Mouse (Mus musculus) heart, embryonic 11.5 days (tissue): Measurements from ENCODE around the gene Gng12. TPM values are rescaled to one million over a fixed set of nuclear protein-coding genes. Genes with fewer than 3 reads are reported as not detected.
"Not testable (repeated sequence)": the region's sequence is repeated elsewhere in the genome, so short reads cannot be mapped to it uniquely, and the experiment has no call there.

ENCODE experiments used
- ATAC-seq: fragments of 200-750 bp; cut with Nextera tagmentation; replicated peaks from 2 replicates; pipeline ENCODE4 v1.8.0; 2017; ENCODE audit warnings: moderate library complexity; ENCODE audit not compliant: insufficient number of reproducible peaks, low FRiP score, low TSS enrichment
- H3K27ac ChIP-seq: fragments of 300-500 bp; sonication (generic); 2 replicates; pipeline ENCODE4 v1.5.1; 2014; ENCODE audit warnings: mild to moderate bottlenecking, low read depth, low read length
- H3K27me3 ChIP-seq: fragments of 300-500 bp; sonication (generic); 2 replicates; pipeline ENCODE4 v1.6.1; 2014; ENCODE audit warnings: mild to moderate bottlenecking, low read length, mixed read lengths; ENCODE audit not compliant: control insufficient read depth, insufficient read depth
- H3K36me3 ChIP-seq: fragments of 300-500 bp; sonication (generic); 2 replicates; pipeline ENCODE4 v1.6.1; 2014; ENCODE audit warnings: mild to moderate bottlenecking, low read length, moderate library complexity, mixed read lengths; ENCODE audit not compliant: control insufficient read depth, insufficient read depth
- H3K4me1 ChIP-seq: fragments of 300-500 bp; sonication (generic); 2 replicates; pipeline ENCODE4 v1.6.1; 2014; ENCODE audit warnings: low read length; ENCODE audit not compliant: control insufficient read depth, insufficient read depth
- H3K4me2 ChIP-seq: fragments of 300-500 bp; sonication (generic); 2 replicates; pipeline ENCODE4 v1.6.1; 2014; ENCODE audit warnings: mild to moderate bottlenecking, moderate library complexity
- H3K4me3 ChIP-seq: fragments of 300-500 bp; sonication (generic); 2 replicates; pipeline ENCODE4 v1.5.1; 2014; ENCODE audit warnings: low read depth, low read length
- H3K9ac ChIP-seq: fragments of 300-500 bp; sonication (generic); 2 replicates; pipeline ENCODE4 v1.6.1; 2014; ENCODE audit warnings: mild to moderate bottlenecking, low read depth, low read length, moderate library complexity
- H3K9me3 ChIP-seq: fragments of 300-500 bp; sonication (generic); replicated peaks from 2 replicates; pipeline ENCODE4 v1.6.1; 2016; ENCODE audit warnings: low read length; ENCODE audit not compliant: control insufficient read depth
- WGBS: fragments of 180-500 bp; shearing (Covaris S2); extraction: QIAGEN DNeasy Blood & Tissue Kit; methylation state at CpG from one replicate; pipeline ENCODE4 v1.1.7; 2014; ENCODE audit not compliant: insufficient replicate concordance; 5-methylcytosine and 5-hydroxymethylcytosine counted together
- polyA plus RNA-seq: library from polyadenylated mRNA; unstranded; fragments of >200 nt; fragmentation: Nextera tagmentation; extraction: Ambion mirVana; gene quantifications from 2 replicates; pipeline ENCODE4 v1.2.1, GENCODE M21; 2014

Gng12 gene
- polyA plus RNA-seq, 1 experiment from 2014 or later = 64.0 TPM

DNA sequence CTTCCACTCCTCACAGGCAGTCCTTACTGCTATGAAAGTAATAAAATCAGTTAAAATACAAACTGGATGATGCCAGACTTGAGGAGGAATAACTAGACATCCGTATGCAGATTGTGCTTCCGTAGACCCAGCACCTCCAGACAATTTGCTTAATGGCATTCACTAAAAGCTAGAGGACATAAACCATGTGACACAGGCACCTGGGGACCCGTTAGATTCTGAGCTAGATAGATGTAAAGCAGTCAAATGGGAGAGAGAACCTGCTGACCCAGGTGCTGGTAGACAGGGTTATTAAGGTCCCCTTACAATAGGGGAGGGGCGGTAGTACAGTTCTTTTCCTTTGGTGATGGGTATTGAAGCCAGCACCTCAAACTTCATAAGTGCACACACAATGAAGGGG lies 127.5 kb downstream of the Gng12 start:
- 79% methylated on average over 4 of the region's 4 CpGs for WGBS
- H3K4me2 ChIP-seq = no peak overlapping the region
- no peak for ATAC-seq

DNA sequence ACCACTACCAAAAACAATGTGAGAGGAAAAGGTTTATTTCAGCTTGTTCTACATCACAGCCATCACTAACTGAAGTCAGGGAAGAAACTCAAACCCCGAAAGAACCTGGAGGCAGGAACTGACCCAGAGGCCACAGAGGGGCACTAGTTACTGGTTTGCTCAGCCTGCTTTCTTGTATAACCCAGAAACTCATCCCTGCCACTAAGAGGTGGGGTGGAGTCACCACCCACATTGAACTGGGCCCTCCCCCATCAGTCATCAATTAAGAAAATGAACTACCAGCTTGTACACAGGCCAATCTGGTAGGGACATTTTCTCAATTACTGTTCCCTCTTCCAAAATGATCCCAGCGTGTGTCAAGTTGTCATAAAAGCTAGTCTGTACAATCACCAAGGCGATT lies 130.5 kb downstream of the Gng12 start:
- Histone ChIP-seq H3K4me1 (no peaks in the 10 kb centered on the region), H3K9ac (no peak overlapping the region), H3K27ac (no peak overlapping the region), H3K9me3 (no peaks in the 10 kb centered on the region), H3K4me2 (no peak overlapping the region), H3K4me3 (no peak overlapping the region), H3K36me3 (no peaks in the 10 kb centered on the region), H3K27me3 (no peaks in the 10 kb centered on the region)
- 78% methylated on average over 3 of the region's 3 CpGs for WGBS
- no peak for ATAC-seq

More for the DNA sequence above, 127.5 kb downstream of the Gng12 start:
- Histone ChIP-seq H3K36me3 (no peaks in the 10 kb centered on the region), H3K27ac (no peak overlapping the region), H3K27me3 (no peaks in the 10 kb centered on the region), H3K4me1 (no peaks in the 10 kb centered on the region), H3K4me3 (no peak overlapping the region), H3K9ac (no peak overlapping the region), H3K9me3 (no peaks in the 10 kb centered on the region)

DNA sequence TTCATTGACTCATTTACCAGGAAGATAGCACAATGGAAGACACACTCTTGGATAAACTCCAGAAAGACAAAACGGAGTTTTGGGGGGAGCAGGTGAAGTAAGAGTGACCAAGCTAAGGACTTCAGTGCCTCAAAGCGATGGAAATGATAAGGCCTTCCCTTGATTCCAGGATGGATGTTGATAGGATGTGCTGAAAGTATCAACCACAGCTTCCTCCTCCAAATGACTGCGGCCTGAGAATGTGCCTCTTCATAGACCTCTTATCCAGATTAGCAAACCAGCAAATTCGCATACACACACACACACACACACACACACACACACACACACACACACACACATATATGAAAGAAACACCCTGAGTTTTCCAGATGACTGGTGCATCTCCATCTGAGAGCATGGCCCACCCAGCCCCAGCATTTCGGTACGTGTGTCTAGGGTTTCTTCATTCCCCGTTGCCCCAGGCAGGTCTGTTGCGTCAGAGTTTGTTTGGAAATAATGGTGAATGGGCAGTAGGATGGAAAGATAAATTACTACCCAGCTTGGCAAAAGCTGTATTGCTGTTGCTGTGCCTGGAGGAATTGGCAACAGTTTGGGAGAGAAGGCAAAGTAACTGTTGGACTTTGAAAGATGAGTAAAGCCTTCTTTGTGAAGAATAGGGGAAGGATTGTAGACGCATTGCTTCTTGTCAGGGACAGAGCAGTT lies 131.4 kb downstream of the Gng12 start:
- H3K4me3 ChIP-seq = no peak overlapping the region
- no peak overlapping the region for H3K4me2 ChIP-seq
- H3K27me3 ChIP-seq = no peaks in the 10 kb centered on the region
- H3K9me3 ChIP-seq = no peaks in the 10 kb centered on the region
- H3K27ac ChIP-seq = no peak overlapping the region
- ATAC-seq = no peak
- whole genome bisulfite sequencing = 81% methylated on average over 9 of the region's 9 CpGs
- H3K9ac ChIP-seq = no peak overlapping the region
- no peaks in the 10 kb centered on the region for H3K4me1 ChIP-seq
- H3K36me3 ChIP-seq = no peaks in the 10 kb centered on the region

DNA sequence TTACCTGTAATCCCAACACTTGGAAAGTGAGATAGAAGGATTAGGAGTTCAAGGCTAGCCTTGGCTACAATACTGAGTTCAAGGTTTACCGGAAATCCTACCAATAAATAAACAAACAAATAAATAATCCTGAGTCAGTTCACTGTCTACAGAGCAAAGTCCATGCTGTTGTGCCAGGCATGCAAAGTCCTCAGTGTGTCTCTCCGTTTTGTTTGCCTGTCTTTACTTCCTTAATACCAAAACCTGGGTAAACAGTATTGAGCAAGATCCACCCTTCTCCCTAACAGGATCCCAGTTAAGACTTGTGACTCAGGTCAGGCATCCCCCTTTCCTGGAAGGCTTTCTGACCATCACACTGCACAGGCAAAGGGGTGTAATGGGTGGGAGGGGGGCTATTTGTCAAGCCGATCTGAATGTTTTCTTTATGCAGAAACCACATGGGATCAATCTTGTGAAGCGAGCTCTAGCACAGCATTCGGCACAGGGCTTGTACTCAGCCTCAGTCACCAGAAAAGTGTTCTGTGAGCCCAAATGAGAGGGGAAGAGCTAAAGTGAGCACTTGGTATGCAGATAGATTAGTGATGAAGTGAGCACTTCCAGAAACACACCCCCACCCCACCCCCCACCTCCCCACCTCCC lies 133.2 kb downstream of the Gng12 start:
- Histone ChIP-seq H3K36me3 (no peaks in the 10 kb centered on the region), H3K4me1 (no peaks in the 10 kb centered on the region), H3K9ac (no peak overlapping the region), H3K9me3 (no peaks in the 10 kb centered on the region), H3K27ac (no peak overlapping the region), H3K27me3 (no peaks in the 10 kb centered on the region), H3K4me2 (no peak overlapping the region), H3K4me3 (no peak overlapping the region)
- WGBS = 42% methylated on average over 5 of the region's 5 CpGs
- ATAC-seq = no peak

DNA sequence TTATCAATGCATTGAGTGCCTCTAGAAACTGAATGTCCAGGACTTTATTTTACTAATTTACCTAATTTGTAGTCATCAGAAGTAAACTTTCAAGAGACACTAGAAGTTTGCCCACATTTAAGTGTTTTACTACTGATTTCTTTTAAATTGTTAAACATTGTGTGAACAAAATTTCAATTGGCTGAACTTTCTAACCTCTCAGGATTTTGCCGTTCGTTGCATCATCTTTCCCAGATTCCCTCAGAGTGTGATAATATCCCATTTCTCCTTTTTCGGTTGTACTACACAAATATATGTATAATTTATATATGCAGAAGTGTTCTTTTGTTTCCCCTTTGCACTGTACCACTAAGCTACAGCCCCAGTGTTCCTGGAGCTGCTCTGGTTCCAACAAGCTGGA lies 133.8 kb downstream of the Gng12 start:
- Histone ChIP-seq H3K27ac (no peak overlapping the region), H3K4me3 (no peak overlapping the region), H3K4me2 (no peak overlapping the region), H3K36me3 (no peaks in the 10 kb centered on the region), H3K27me3 (no peaks in the 10 kb centered on the region), H3K4me1 (no peaks in the 10 kb centered on the region), H3K9me3 (no peaks in the 10 kb centered on the region), H3K9ac (no peak overlapping the region)
- 29% methylated on average over 3 of the region's 3 CpGs for WGBS
- ATAC-seq = no peak

DNA sequence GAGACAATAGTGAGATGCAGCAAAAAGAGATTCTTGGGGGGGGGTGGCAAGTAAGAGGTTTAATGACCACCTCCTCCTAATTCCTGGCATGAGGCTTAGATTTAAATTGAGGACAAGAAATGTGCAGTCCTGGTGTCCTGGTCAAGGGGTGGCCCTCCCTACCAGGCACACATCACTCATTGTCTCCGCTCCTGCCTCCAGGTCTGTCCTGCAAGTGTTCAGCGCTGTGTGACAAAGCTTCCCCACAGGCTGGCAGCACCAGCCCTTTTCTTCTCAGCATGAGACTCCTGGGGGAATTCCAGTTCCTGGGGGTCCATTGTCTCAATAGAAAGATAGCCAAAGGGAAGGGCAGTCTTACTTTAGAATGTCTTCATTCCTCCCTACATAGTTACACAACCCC lies 134.2 kb downstream of the Gng12 start:
- ATAC-seq = no peak
- Histone ChIP-seq H3K9me3 (no peaks in the 10 kb centered on the region), H3K27ac (no peak overlapping the region), H3K9ac (no peak overlapping the region), H3K4me2 (no peak overlapping the region), H3K4me3 (no peak overlapping the region), H3K36me3 (no peaks in the 10 kb centered on the region), H3K4me1 (peaks cover 2% of the 10 kb centered on the region), H3K27me3 (no peaks in the 10 kb centered on the region)
- WGBS = 25% methylated on average over 2 of the region's 2 CpGs

DNA sequence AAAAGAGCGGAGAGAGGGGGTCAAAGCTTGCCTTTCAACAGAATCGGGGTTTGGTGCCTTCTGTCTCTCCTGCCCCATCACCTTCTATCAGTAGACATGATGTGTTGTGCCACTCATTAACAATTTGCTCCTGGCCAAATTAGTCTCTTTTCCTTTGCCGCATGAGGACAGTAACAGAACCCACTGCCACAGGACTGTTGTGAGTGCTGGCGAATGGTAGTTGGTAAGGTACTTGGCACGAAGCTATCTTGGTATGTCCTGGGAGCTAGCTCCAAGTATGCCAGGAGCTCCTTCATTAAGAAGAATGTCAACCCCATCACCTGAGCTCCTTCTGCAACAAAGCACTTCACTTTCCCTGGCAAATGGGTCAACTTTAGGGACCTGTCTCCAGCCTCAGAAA lies 134.6 kb downstream of the Gng12 start:
- Histone ChIP-seq H3K4me1 (peaks cover 6% of the 10 kb centered on the region), H3K9me3 (no peaks in the 10 kb centered on the region), H3K27ac (no peak overlapping the region), H3K9ac (no peak overlapping the region), H3K36me3 (no peaks in the 10 kb centered on the region), H3K4me3 (no peak overlapping the region), H3K27me3 (no peaks in the 10 kb centered on the region), H3K4me2 (no peak overlapping the region)
- 60% methylated on average over 5 of the region's 5 CpGs for WGBS
- ATAC-seq = no peak

DNA sequence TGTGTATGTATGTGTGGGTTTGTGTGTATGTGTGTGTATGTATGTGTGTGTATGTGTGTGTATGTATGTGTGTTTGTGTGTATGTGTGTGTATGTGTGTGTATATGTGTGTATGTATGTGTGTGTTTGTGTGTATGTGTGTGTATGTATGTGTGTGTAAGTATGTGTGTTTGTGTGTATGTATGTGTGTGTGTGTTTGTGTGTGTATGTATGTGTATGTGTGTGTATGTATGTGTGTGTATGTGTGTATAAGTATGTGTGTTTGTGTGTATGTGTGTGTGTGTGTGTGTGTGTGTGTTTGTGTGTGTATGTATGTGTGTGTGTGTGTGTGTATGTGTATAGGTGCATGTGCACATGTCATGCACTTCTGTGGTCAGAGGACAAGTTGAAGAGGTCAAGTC lies 136.4 kb downstream of the Gng12 start:
- H3K9ac ChIP-seq, H3K27me3 ChIP-seq, H3K9me3 ChIP-seq, H3K4me3 ChIP-seq, H3K4me1 ChIP-seq, ATAC-seq, H3K27ac ChIP-seq, H3K4me2 ChIP-seq, H3K36me3 ChIP-seq: not testable (repeated sequence)

DNA sequence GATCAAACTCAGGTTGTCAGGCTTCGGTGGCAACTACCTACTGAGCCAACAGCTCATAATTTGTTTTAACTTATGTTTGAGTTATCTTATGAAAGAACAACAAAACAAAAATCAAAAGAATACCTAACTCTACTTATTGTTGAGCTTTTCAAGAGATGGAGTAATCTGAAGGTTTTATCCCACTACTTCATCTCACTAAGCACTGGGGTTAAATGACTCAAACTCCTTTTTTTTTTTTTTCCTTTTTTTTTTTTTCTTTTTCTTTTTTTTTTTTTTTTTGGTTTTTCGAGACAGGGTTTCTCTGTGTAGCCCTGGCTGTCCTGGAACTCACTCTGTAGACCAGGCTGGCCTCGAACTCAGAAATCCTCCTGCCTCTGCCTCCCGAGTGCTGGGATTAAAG lies 136.8 kb downstream of the Gng12 start:
- 80% methylated on average over 4 of the region's 4 CpGs for WGBS
- not testable (repeated sequence) for H3K9me3 ChIP-seq, ATAC-seq

More for the DNA sequence above, 136.8 kb downstream of the Gng12 start:
- H3K27me3 ChIP-seq, H3K4me1 ChIP-seq, H3K4me3 ChIP-seq, H3K9ac ChIP-seq, H3K4me2 ChIP-seq, H3K36me3 ChIP-seq, H3K27ac ChIP-seq: not testable (repeated sequence)
